Mouse (Mus musculus) G1E (cell line): ENCODE data around the gene Rpusd2. TPM values are rescaled to one million over a fixed set of nuclear protein-coding genes. Genes with fewer than 3 reads are reported as not detected.

Experiments used
- ATAC-seq: 2 replicates; pipeline ENCODE4 v1.8.0; 2016; ENCODE audit warnings: mild to moderate bottlenecking; ENCODE audit not compliant: insufficient number of reproducible peaks, poor library complexity, low FRiP score, severe bottlenecking; ENCODE audit errors: extremely low read depth
- DNase-seq: peaks from one replicate; pipeline ENCODE4 v3.0.0; 2012; ENCODE audit warnings: low spot score
- H3K27me3 ChIP-seq: 2 replicates; pipeline ENCODE4 v1.6.1; 2012; ENCODE audit warnings: mild to moderate bottlenecking, low read length, inconsistent platforms; ENCODE audit not compliant: insufficient read depth
- H3K36me3 ChIP-seq: replicated peaks from 2 replicates; pipeline ENCODE3; 2012; ENCODE audit warnings: mild to moderate bottlenecking, inconsistent platforms
- H3K4me1 ChIP-seq: 2 replicates; pipeline ENCODE4 v1.6.1; 2012; ENCODE audit warnings: low read depth, low read length, inconsistent platforms, mixed read lengths; ENCODE audit not compliant: insufficient read depth
- H3K4me3 ChIP-seq: 2 replicates; pipeline ENCODE4 v1.5.1; 2012; ENCODE audit warnings: low read depth, mild to moderate bottlenecking, inconsistent platforms, low read length, moderate library complexity, mixed read lengths
- H3K9me3 ChIP-seq: replicated peaks from 2 replicates; pipeline ENCODE4 v1.6.1; 2012; ENCODE audit warnings: inconsistent platforms
- CTCF ChIP-seq: IDR thresholded peaks from 2 replicates; pipeline ENCODE4 v1.5.1; 2012; ENCODE audit warnings: low read depth, low read length, inconsistent platforms, mixed read lengths
- GATA1 ChIP-seq: IDR thresholded peaks from 2 replicates; pipeline ENCODE4 v1.6.1; 2012; ENCODE audit warnings: borderline replicate concordance, low read length, inconsistent platforms, mixed read lengths
- GATA2 ChIP-seq: IDR thresholded peaks from 2 replicates; pipeline ENCODE4 v1.6.1; 2012; ENCODE audit warnings: low read depth, low read length, inconsistent platforms, borderline replicate concordance
- POLR2AphosphoS5 ChIP-seq: IDR thresholded peaks from 2 replicates; pipeline ENCODE4 v1.6.1; 2012; ENCODE audit warnings: low read depth, low read length, inconsistent platforms; ENCODE audit not compliant: insufficient replicate concordance
- TAL1 ChIP-seq: conservative IDR thresholded peaks from 2 replicates; pipeline ENCODE4 v1.6.1; 2012; ENCODE audit warnings: low read depth, low read length, inconsistent platforms, mixed read lengths
- polyA plus RNA-seq: library from polyadenylated mRNA; stranded (reverse); fragments of >175 nt; gene quantifications from 2 replicates; pipeline ENCODE4 v1.2.3, GENCODE M21; 2012
- total RNA-seq, 2 experiments: library from RNA; stranded (forward) in 1 of 2; stranded (reverse) in 1 of 2; fragments of 200-1000 nt in 1 of 2; fragments of >200 nt in 1 of 2; fragmentation: Nextera tagmentation in 1 of 2; gene quantifications; 2 replicates each; pipeline ENCODE4 v1.2.3; 2014 to 2017

The Rpusd2 gene
- total and polyA plus RNA-seq, 3 experiments = 7.6 to 24.8 (median 18.5) TPM

- H3K9me3 ChIP-seq = no peaks in the 10 kb centered on the region
- no peaks in the 10 kb centered on the region for H3K27me3 ChIP-seq
- TF ChIP-seq POLR2AphosphoS5 = no peak
- H3K36me3 ChIP-seq = peaks cover 22% of the 10 kb centered on the region
- ATAC-seq (peak; percentile 89), DNase-seq (peak; percentile 92)
- peaks cover 56% of the 10 kb centered on the region for H3K4me1 ChIP-seq
- peak within 1 kb of the TSS; percentile 79 for H3K4me3 ChIP-seq
Measured at GRCm38 (mm10) chr2:119028941-119029551, 5.5 kb upstream of the Rpusd2 start, which contains the start of gene Ccdc32. Ccdc32 (minus strand) TSS chr2:119029393.

GRCm38 (mm10) chr2:119032191-119032590 lies 2.4 kb upstream of the Rpusd2 start:
- Histone ChIP-seq H3K4me1 (peaks cover 45% of the 10 kb centered on the region), H3K27me3 (no peaks in the 10 kb centered on the region), H3K4me3 (no peak overlapping the region), H3K36me3 (peaks cover 8% of the 10 kb centered on the region), H3K9me3 (no peaks in the 10 kb centered on the region)
- ATAC-seq (no peak), DNase-seq (no peak)
- TF ChIP-seq TAL1 (no peak), GATA2 (no peak), CTCF (no peak), POLR2AphosphoS5 (no peak), GATA1 (no peak)

GRCm38 (mm10) chr2:119035397-119035745 lies 781 bp downstream of the Rpusd2 start:
- DNase-seq (no peak), ATAC-seq (no peak)
- no peaks in the 10 kb centered on the region for H3K27me3 ChIP-seq
- H3K4me1 ChIP-seq = peaks cover 49% of the 10 kb centered on the region
- peaks cover 36% of the 10 kb centered on the region for H3K36me3 ChIP-seq
- TF ChIP-seq CTCF = no peak
- no peak for TF ChIP-seq GATA2
- no peak for TF ChIP-seq TAL1
- no peak for TF ChIP-seq POLR2AphosphoS5
- TF ChIP-seq GATA1 = no peak
- H3K9me3 ChIP-seq = no peaks in the 10 kb centered on the region
- peak overlapping the region; percentile 97 for H3K4me3 ChIP-seq

GRCm38 (mm10) chr2:119040882-119041281 lies 6.3 kb downstream of the Rpusd2 start:
- TF ChIP-seq GATA1 = no peak
- Histone ChIP-seq H3K36me3 (peaks cover 65% of the 10 kb centered on the region), H3K4me3 (no peak overlapping the region), H3K4me1 (peaks cover 41% of the 10 kb centered on the region), H3K27me3 (no peaks in the 10 kb centered on the region), H3K9me3 (no peaks in the 10 kb centered on the region)
- ATAC-seq = no peak
- peak; percentile 22 for DNase-seq

- H3K9me3 ChIP-seq = no peaks in the 10 kb centered on the region
- H3K36me3 ChIP-seq = peaks cover 30% of the 10 kb centered on the region
- H3K4me1 ChIP-seq = peaks cover 21% of the 10 kb centered on the region
- ATAC-seq (no peak), DNase-seq (no peak)
- no peaks in the 10 kb centered on the region for H3K27me3 ChIP-seq
- TF ChIP-seq CTCF (no peak), POLR2AphosphoS5 (no peak), TAL1 (no peak), GATA1 (no peak), GATA2 (no peak)
- no peak overlapping the region for H3K4me3 ChIP-seq
Measured at GRCm38 (mm10) chr2:119045163-119045562, 10.6 kb downstream of the Rpusd2 start.

- TF ChIP-seq TAL1 (no peak), POLR2AphosphoS5 (0 out of 2 replicates have a peak, but pooled peaks have one; percentile 33), GATA2 (no peak), CTCF (no peak)
- ATAC-seq = peak; percentile 70
- H3K9me3 ChIP-seq = no peaks in the 10 kb centered on the region
Measured at GRCm38 (mm10) chr2:119046649-119047611, 12.3 kb downstream of the Rpusd2 start, which contains the start of gene Knl1. Knl1 (plus strand) TSS chr2:119047119.

More at GRCm38 (mm10) chr2:119046649-119047611, 12.3 kb downstream of the Rpusd2 start, which contains the start of gene Knl1:
- no peaks in the 10 kb centered on the region for H3K27me3 ChIP-seq
- peak; percentile 70 for DNase-seq
- H3K4me1 ChIP-seq = peaks cover 29% of the 10 kb centered on the region
- H3K4me3 ChIP-seq = peak within 1 kb of the TSS; percentile 93
- H3K36me3 ChIP-seq = peaks cover 31% of the 10 kb centered on the region
